Mouse (Mus musculus) megakaryocyte, embryonic 14.5 days (primary cell): ENCODE data around the gene Gtse1.

Experiments used
- FLI1 ChIP-seq: IDR thresholded peaks from 2 replicates; pipeline ENCODE4 v1.6.1; 2012; ENCODE audit warnings: low read length, inconsistent platforms, mixed read lengths
- GATA1 ChIP-seq: IDR thresholded peaks from 3 replicates; pipeline ENCODE4 v1.6.1; 2012; ENCODE audit warnings: mixed read lengths, low read length, inconsistent platforms, borderline replicate concordance

DNA sequence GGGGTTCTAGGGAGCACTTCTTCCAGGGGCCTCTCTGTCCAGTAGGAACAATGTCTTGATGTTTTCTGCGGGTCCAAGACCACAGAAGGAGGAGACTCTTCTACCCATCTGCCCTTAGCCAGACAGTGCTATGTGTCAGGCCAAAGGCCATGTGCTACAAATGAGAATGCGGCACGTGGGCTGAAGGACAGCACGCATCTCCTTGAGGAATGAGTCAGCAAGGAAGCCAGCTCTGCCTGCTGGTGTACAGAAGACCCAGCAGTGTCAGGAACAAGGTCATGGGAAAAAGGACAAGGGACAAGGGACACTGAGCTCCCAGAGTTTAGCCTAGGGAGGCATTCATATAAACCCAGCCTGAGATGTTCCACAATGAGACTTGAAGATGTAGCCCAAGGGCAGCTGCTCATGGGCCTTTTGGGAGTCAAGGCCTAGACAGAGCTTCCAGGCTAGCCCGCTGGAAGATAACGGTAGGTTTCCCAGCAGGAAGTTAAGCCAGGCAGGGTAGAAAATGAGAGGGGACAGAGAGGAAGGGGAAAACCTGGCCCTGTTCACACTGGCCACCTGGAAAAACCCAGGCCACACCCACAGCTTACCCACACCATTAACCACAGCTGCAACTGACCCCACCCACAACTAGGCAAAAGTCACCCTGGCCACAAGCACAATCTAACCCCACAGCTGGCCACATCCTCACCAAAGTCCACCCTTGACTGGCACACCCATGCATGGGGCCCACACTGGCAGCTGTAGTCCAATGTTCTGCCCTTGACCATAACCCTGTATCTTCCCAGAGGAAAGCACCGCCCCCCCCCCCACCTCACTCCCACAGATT lies 49.3 kb downstream of the Gtse1 start:
- TF ChIP-seq FLI1 (no peak), GATA1 (no peak)
